Mouse (Mus musculus) hindbrain, embryonic 16.5 days (tissue): Measurements from ENCODE around the gene Rora. TPM values are rescaled to one million over a fixed set of nuclear protein-coding genes. Genes with fewer than 3 reads are reported as not detected.

Experiments
- ATAC-seq: fragments of 200-750 bp; cut with Nextera tagmentation; 2 replicates; pipeline ENCODE4 v1.8.0; 2017; ENCODE audit warnings: moderate TSS enrichment, moderate library complexity
- H3K27ac ChIP-seq: fragments of 300-500 bp; sonication (generic); 2 replicates; pipeline ENCODE4 v1.5.1; 2014; ENCODE audit warnings: low read depth, mild to moderate bottlenecking, control low read depth, low read length, moderate library complexity
- H3K27me3 ChIP-seq: fragments of 300-500 bp; sonication (generic); replicated peaks from 2 replicates; pipeline ENCODE4 v1.6.1; 2014; ENCODE audit warnings: low read length; ENCODE audit not compliant: control insufficient read depth, insufficient read depth
- H3K36me3 ChIP-seq: fragments of 300-500 bp; sonication (generic); 2 replicates; pipeline ENCODE4 v1.6.1; 2014; ENCODE audit warnings: mild to moderate bottlenecking, low read length, moderate library complexity, mixed read lengths; ENCODE audit not compliant: control insufficient read depth, insufficient read depth
- H3K4me1 ChIP-seq: fragments of 300-500 bp; sonication (generic); 2 replicates; pipeline ENCODE4 v1.6.1; 2014; ENCODE audit warnings: low read depth, low read length; ENCODE audit not compliant: control insufficient read depth, insufficient read depth
- H3K4me2 ChIP-seq: fragments of 300-500 bp; sonication (generic); 2 replicates; pipeline ENCODE4 v1.6.1; 2014; ENCODE audit warnings: mild to moderate bottlenecking, low read length, control low read depth, moderate library complexity
- H3K4me3 ChIP-seq: fragments of 300-500 bp; sonication (generic); 2 replicates; pipeline ENCODE4 v1.5.1; 2014; ENCODE audit warnings: mild to moderate bottlenecking, low read length, control low read depth, moderate library complexity
- H3K9ac ChIP-seq: fragments of 300-500 bp; sonication (generic); 2 replicates; pipeline ENCODE4 v1.6.1; 2014; ENCODE audit warnings: low read depth, mild to moderate bottlenecking, control low read depth, low read length, moderate library complexity
- H3K9me3 ChIP-seq: fragments of 300-500 bp; sonication (generic); 2 replicates; pipeline ENCODE4 v1.6.1; 2014; ENCODE audit warnings: mild to moderate bottlenecking, low read length, moderate library complexity; ENCODE audit not compliant: control insufficient read depth
- WGBS: fragments of 180-500 bp; shearing (Covaris S2); extraction: QIAGEN DNeasy Blood & Tissue Kit; methylation state at CpG from one replicate; pipeline ENCODE4 v1.1.7; 2014; 5-methylcytosine and 5-hydroxymethylcytosine counted together
- polyA plus RNA-seq: library from polyadenylated mRNA; unstranded; fragments of >200 nt; fragmentation: Nextera tagmentation; extraction: Ambion mirVana; gene quantifications from 2 replicates; pipeline ENCODE4 v1.2.1, GENCODE M21; 2015

Gene Rora
- polyA plus RNA-seq, 1 experiment from 2014 or later, result 38.3 TPM

GRCm38 (mm10) chr9:69043920-69044613 lies 390.5 kb downstream of the Rora start:
- Histone ChIP-seq H3K4me2 (no peak overlapping the region), H3K36me3 (no peaks in the 10 kb centered on the region), H3K9ac (no peak overlapping the region), H3K27ac (no peak overlapping the region), H3K9me3 (no peaks in the 10 kb centered on the region), H3K4me1 (no peaks in the 10 kb centered on the region), H3K27me3 (no peaks in the 10 kb centered on the region), H3K4me3 (no peak overlapping the region)
- no peak for ATAC-seq
- WGBS, result 91% methylated on average over 8 of the region's 8 CpGs

- Histone ChIP-seq H3K27me3 (no peaks in the 10 kb centered on the region), H3K9ac (no peak overlapping the region), H3K9me3 (no peaks in the 10 kb centered on the region), H3K4me2 (no peak overlapping the region), H3K4me3 (no peak overlapping the region), H3K27ac (no peak overlapping the region), H3K36me3 (no peaks in the 10 kb centered on the region), H3K4me1 (no peaks in the 10 kb centered on the region)
- ATAC-seq, result no peak
- WGBS, result 93% methylated on average over 7 of the region's 7 CpGs
Measured at GRCm38 (mm10) chr9:69044614-69045133, 391.1 kb downstream of the Rora start.

GRCm38 (mm10) chr9:69045908-69046307 lies 392.3 kb downstream of the Rora start:
- no peaks in the 10 kb centered on the region for H3K9me3 ChIP-seq
- H3K9ac ChIP-seq, result no peak overlapping the region
- H3K27me3 ChIP-seq, result no peaks in the 10 kb centered on the region
- H3K36me3 ChIP-seq, result no peaks in the 10 kb centered on the region
- H3K4me2 ChIP-seq, result no peak overlapping the region
- no peak overlapping the region for H3K4me3 ChIP-seq
- 74% methylated on average over 8 of the region's 8 CpGs for WGBS
- H3K27ac ChIP-seq, result no peak overlapping the region
- no peak for ATAC-seq
- H3K4me1 ChIP-seq, result no peaks in the 10 kb centered on the region

GRCm38 (mm10) chr9:69050856-69051255 lies 397.3 kb downstream of the Rora start:
- no peaks in the 10 kb centered on the region for H3K36me3 ChIP-seq
- no peak overlapping the region for H3K9ac ChIP-seq
- no peak overlapping the region for H3K4me3 ChIP-seq
- 73% methylated on average over 8 of the region's 8 CpGs for whole genome bisulfite sequencing
- H3K9me3 ChIP-seq, result no peaks in the 10 kb centered on the region
- H3K27me3 ChIP-seq, result no peaks in the 10 kb centered on the region
- H3K4me1 ChIP-seq, result no peaks in the 10 kb centered on the region
- no peak for ATAC-seq
- H3K4me2 ChIP-seq, result no peak overlapping the region
- no peak overlapping the region for H3K27ac ChIP-seq

- WGBS, result 80% methylated on average over 5 of the region's 5 CpGs
- no peak overlapping the region for H3K9ac ChIP-seq
- no peaks in the 10 kb centered on the region for H3K27me3 ChIP-seq
- H3K4me2 ChIP-seq, result no peak overlapping the region
- no peak overlapping the region for H3K4me3 ChIP-seq
- no peak overlapping the region for H3K27ac ChIP-seq
- H3K9me3 ChIP-seq, result no peaks in the 10 kb centered on the region
- H3K4me1 ChIP-seq, result no peaks in the 10 kb centered on the region
- ATAC-seq, result no peak
- H3K36me3 ChIP-seq, result no peaks in the 10 kb centered on the region
Measured at GRCm38 (mm10) chr9:69051890-69052289, 398.3 kb downstream of the Rora start.

GRCm38 (mm10) chr9:69055302-69055701 lies 401.7 kb downstream of the Rora start:
- 92% methylated on average over 5 of the region's 5 CpGs for WGBS
- H3K27ac ChIP-seq, result no peak overlapping the region
- H3K36me3 ChIP-seq, result no peaks in the 10 kb centered on the region
- no peak overlapping the region for H3K4me2 ChIP-seq
- no peaks in the 10 kb centered on the region for H3K27me3 ChIP-seq
- no peaks in the 10 kb centered on the region for H3K9me3 ChIP-seq
- H3K9ac ChIP-seq, result no peak overlapping the region
- no peaks in the 10 kb centered on the region; the same call in 1 of the 2 replicates for H3K4me1 ChIP-seq
- no peak overlapping the region for H3K4me3 ChIP-seq
- no peak for ATAC-seq

GRCm38 (mm10) chr9:69071203-69071867 lies 417.7 kb downstream of the Rora start:
- Histone ChIP-seq H3K4me2 (no peak overlapping the region), H3K4me3 (no peak overlapping the region), H3K9me3 (no peaks in the 10 kb centered on the region), H3K27ac (no peak overlapping the region), H3K36me3 (no peaks in the 10 kb centered on the region), H3K9ac (no peak overlapping the region), H3K27me3 (no peaks in the 10 kb centered on the region), H3K4me1 (no peaks in the 10 kb centered on the region; the same call in 1 of the 2 replicates)
- ATAC-seq, result no peak
- 61% methylated on average over 15 of the region's 15 CpGs for WGBS

GRCm38 (mm10) chr9:69073271-69073670 lies 419.7 kb downstream of the Rora start:
- Histone ChIP-seq H3K9ac (no peak overlapping the region), H3K4me2 (no peak overlapping the region), H3K4me3 (no peak overlapping the region), H3K4me1 (no peaks in the 10 kb centered on the region; the same call in 1 of the 2 replicates), H3K9me3 (no peaks in the 10 kb centered on the region), H3K27ac (no peak overlapping the region), H3K36me3 (no peaks in the 10 kb centered on the region), H3K27me3 (no peaks in the 10 kb centered on the region)
- 82% methylated on average over 7 of the region's 7 CpGs for WGBS
- ATAC-seq, result no peak

- peak overlapping the region; percentile 3; the same call in 1 of the 2 replicates for H3K27ac ChIP-seq
- peak; percentile 67 for ATAC-seq
- H3K36me3 ChIP-seq, result no peaks in the 10 kb centered on the region
- H3K9me3 ChIP-seq, result no peaks in the 10 kb centered on the region
- peaks cover 17% of the 10 kb centered on the region for H3K4me1 ChIP-seq
- 23% methylated on average over 3 of the region's 3 CpGs for WGBS
- H3K9ac ChIP-seq, result no peak overlapping the region
- no peaks in the 10 kb centered on the region; the same call in 1 of the 2 replicates for H3K27me3 ChIP-seq
- H3K4me3 ChIP-seq, result no peak overlapping the region
- no peak overlapping the region for H3K4me2 ChIP-seq
Measured at GRCm38 (mm10) chr9:69084086-69084719, 430.6 kb downstream of the Rora start.
